Mouse (Mus musculus) gastrocnemius, adult 2 months (tissue): ENCODE data around the gene Ugcg. TPM values are rescaled to one million over a fixed set of nuclear protein-coding genes. Genes with fewer than 3 reads are reported as not detected.

Experiments
- DNase-seq: peaks from one replicate; pipeline ENCODE4 v3.0.0; 2022
- H3K27ac ChIP-seq: fragments of 200-600 bp; 2 replicates; pipeline ENCODE4 v1.8.1; 2022; ENCODE audit warnings: mild to moderate bottlenecking
- H3K4me3 ChIP-seq: fragments of 200-600 bp; 2 replicates; pipeline ENCODE4 v1.8.1; 2022; ENCODE audit warnings: mild to moderate bottlenecking, moderate library complexity
- CTCF ChIP-seq: fragments of 200-600 bp; IDR thresholded peaks from 2 replicates; pipeline ENCODE4 v1.8.1; 2022; ENCODE audit warnings: antibody characterized with exemption, mild to moderate bottlenecking, moderate library complexity
- intact Hi-C: fragments of 180-260 bp; cut with DNase I; formaldehyde crosslinking; loops from one replicate; pipeline ENCODE4 v1.15.1; 2025
- total RNA-seq, 2 experiments: library from RNA; stranded (reverse); gene quantifications; 2 replicates each; pipeline ENCODE4 v1.2.3; 2021

Gene Ugcg
- total RNA-seq, 2 experiments from 2014 or later = 7.6 to 9.1 TPM

- Histone ChIP-seq H3K4me3 (peak overlapping the region; percentile 48), H3K27ac (peak overlapping the region; percentile 59)
- no peak for DNase-seq
- no peak for TF ChIP-seq CTCF
- intact Hi-C loops = no loop called here
These were observed 50.3 kb downstream of the Ugcg start for GRCm38 (mm10) chr4:59239312-59239728.

DNA sequence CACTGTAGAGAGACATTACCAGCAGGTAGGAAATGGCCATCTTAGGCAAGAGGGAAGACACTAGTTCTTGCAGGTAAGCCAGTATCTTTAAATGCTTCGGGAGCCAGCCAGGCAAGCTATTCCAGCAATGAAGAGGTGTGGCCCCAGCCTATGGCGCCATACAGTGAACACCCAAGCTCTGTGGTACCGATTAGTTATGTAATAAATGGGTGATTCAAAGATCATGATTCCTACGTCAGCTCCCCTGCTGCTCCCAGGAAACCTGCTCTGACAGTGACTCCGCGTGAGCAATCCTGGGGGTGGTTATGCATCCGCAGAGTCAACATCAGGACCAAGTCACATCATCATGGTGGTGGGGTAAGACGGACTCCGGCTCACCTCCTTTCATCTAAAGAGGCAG, 51.1 kb downstream of the Ugcg start:
- H3K27ac ChIP-seq = no peak overlapping the region
- intact Hi-C loops = loop anchor here (5.0 kb wide), 1 partner anchor 43 kb away; no protein-coding TSS in a partner anchor
- TF ChIP-seq CTCF = no peak
- H3K4me3 ChIP-seq = no peak overlapping the region
- no peak for DNase-seq

- H3K4me3 ChIP-seq = no peak overlapping the region
- TF ChIP-seq CTCF = peak; percentile 21; the same call in 1 of the 2 replicates
These were observed 52.0 kb downstream of the Ugcg start for GRCm38 (mm10) chr4:59241096-59241495.

GRCm38 (mm10) chr4:59242221-59242620, 53.2 kb downstream of the Ugcg start:
- H3K27ac ChIP-seq = no peak overlapping the region
- no peak for DNase-seq
- intact Hi-C loops = loop anchor here (5.0 kb wide), 1 partner anchor 45 kb away; no protein-coding TSS in a partner anchor
- no peak overlapping the region for H3K4me3 ChIP-seq
- TF ChIP-seq CTCF = no peak

More at GRCm38 (mm10) chr4:59241096-59241495, 52.0 kb downstream of the Ugcg start:
- no peak for DNase-seq
- H3K27ac ChIP-seq = no peak overlapping the region
- intact Hi-C loops = loop anchor here (5.0 kb wide), 1 partner anchor 44 kb away; no protein-coding TSS in a partner anchor

GRCm38 (mm10) chr4:59243802-59244493, 54.9 kb downstream of the Ugcg start:
- no peak overlapping the region for H3K27ac ChIP-seq
- no peak for TF ChIP-seq CTCF
- no peak overlapping the region for H3K4me3 ChIP-seq
- intact Hi-C loops = loop anchor here (5.0 kb wide), 1 partner anchor 47 kb away; no protein-coding TSS in a partner anchor
- DNase-seq = no peak

- Histone ChIP-seq H3K27ac (0 out of 2 replicates have a peak overlapping the region, but pooled peaks have one; percentile 8), H3K4me3 (no peak overlapping the region)
- no peak for DNase-seq
- intact Hi-C loops = loop anchor here (5.0 kb wide), 1 partner anchor 48 kb away; no protein-coding TSS in a partner anchor
- no peak for TF ChIP-seq CTCF
These were observed 55.9 kb downstream of the Ugcg start for GRCm38 (mm10) chr4:59244791-59245555.

DNA sequence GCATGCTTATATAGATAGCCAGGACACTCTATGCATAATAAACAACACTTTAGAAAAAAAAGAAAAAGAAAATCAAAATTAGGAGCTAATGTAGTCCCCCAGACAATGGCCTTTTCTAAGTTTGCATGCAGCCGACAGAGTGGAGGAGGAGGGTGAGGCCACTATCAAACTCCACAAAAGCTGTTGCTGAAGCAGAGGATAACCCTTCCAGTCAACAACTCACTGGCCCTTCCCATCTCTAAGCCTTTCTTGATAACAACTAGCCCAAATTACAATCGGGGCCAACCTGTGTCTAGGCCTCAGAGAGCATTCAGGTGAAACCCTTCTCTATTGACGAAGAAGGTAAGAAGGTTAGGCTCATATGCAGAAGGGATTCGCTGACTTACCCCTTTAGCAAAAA, 56.7 kb downstream of the Ugcg start:
- Histone ChIP-seq H3K4me3 (no peak overlapping the region), H3K27ac (no peak overlapping the region)
- DNase-seq = no peak
- no peak for TF ChIP-seq CTCF
- intact Hi-C loops = no loop called here

GRCm38 (mm10) chr4:59247545-59247944, 58.5 kb downstream of the Ugcg start:
- no peak for DNase-seq
- intact Hi-C loops = no loop called here
- H3K27ac ChIP-seq = no peak overlapping the region
- no peak overlapping the region for H3K4me3 ChIP-seq
- TF ChIP-seq CTCF = no peak

DNA sequence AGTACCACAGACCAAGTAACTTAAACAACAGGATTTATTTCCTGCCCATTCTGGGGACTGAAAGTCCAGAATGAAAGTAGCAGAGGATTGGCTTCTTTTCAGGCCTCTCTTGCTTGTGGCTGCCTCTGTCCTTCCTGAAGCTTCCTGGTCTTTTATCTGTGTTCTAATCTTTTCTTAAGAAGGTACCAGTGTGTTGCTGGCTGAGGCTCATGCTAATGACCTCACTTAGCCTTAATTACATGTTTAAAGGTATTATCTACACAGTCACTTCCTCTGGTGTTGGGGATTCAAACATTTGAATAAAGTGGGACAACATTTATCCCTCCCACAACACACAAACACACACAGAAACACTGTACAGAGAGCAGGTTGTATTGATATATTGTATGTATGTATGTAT, 59.0 kb downstream of the Ugcg start:
- TF ChIP-seq CTCF = no peak
- DNase-seq = no peak
- Histone ChIP-seq H3K4me3 (no peak overlapping the region), H3K27ac (no peak overlapping the region)
- intact Hi-C loops = no loop called here

GRCm38 (mm10) chr4:59252386-59253054, 63.5 kb downstream of the Ugcg start:
- intact Hi-C loops = no loop called here
- TF ChIP-seq CTCF = no peak
- Histone ChIP-seq H3K4me3 (no peak overlapping the region), H3K27ac (no peak overlapping the region)
- DNase-seq = no peak

DNA sequence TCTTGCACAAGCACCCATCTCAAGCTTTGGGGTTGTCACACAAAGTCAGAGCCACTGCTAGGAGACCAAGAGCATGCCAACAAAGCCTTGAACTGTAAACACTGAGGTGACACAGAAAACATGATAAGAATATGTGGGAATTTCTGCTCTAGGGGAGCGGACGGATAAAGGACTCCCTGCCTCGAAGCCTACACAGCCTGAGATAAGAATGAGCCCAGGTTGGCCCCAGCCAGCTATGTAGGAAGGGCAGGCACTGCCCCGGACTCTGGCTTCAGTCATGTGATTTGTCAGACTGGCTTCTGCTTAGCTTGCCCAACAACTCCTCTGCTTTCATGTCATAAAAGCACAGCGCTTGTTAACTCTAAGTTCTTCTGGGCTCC, 64.0 kb downstream of the Ugcg start:
- no peak for TF ChIP-seq CTCF
- H3K4me3 ChIP-seq = no peak overlapping the region
- intact Hi-C loops = no loop called here
- DNase-seq = no peak
- H3K27ac ChIP-seq = no peak overlapping the region

- no peak for TF ChIP-seq CTCF
- DNase-seq = no peak
- intact Hi-C loops = no loop called here
- Histone ChIP-seq H3K4me3 (no peak overlapping the region), H3K27ac (no peak overlapping the region)
These were observed 65.3 kb downstream of the Ugcg start for GRCm38 (mm10) chr4:59254397-59254796.

GRCm38 (mm10) chr4:59255988-59256387, 66.9 kb downstream of the Ugcg start:
- H3K27ac ChIP-seq = no peak overlapping the region
- TF ChIP-seq CTCF = no peak
- H3K4me3 ChIP-seq = no peak overlapping the region
- no peak for DNase-seq
- intact Hi-C loops = no loop called here
